Mouse (Mus musculus) spleen, postnatal 36 days (tissue): ENCODE results near the gene Mss51.

Experiments
- DNase-seq, 2 experiments: peaks; one replicate each; pipeline ENCODE4 v3.0.0; 2022; ENCODE audit warnings: low spot score in 2 of 2, mixed read lengths in 1 of 2

Gene Mss51

DNA sequence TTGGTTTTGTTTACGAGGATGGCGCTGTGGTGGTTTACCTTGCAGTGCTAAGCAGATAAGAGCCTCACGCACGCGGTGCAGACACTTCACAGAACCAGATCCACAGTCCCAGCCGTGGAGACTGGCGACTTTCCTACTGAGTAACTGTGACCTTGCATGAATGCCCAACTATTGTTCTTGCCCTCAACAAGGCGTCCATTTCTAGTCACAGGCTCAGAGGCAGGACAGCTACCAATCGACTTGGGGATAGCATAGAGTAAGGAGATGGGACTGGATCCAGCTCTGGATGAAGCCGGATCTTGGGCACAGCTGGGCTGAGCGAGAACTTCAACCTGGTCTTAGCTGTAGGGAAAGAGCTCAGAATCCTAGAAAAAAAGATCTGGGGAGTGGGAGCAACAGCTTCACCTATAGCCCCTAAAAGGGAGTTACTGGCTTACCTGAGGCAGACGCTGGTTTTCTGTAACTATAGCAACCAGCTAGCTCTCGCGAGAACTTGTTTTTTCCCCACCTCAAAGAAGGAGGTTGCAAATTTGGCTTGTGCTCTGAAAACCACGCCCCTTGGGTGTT lies 44.9 kb downstream of the Mss51 start, which contains the start of gene Cfap70:
TSS of gene Cfap70 (minus strand) at position 462 of the 567 bp plus-strand sequence.
- peak; percentile 43 to 61 for DNase-seq

DNA sequence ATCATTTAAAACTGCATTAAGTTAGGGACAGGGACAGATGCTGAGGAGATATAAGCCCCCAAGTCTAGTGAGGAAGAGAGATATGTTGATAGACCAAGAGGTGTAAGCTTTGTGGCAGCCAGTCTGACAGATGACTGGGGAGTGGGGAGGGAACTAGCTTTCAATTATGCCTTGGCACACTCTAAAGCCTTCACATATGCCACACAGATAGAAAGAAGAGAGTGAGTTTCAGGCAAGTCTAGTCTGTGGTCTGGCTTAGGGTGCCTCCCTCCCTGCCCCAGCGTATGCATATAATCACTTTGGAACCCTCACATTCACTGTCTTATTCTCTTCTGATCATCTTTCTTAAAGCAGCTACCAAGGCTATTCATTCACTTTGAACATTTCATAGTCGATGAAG lies 45.4 kb downstream of the Mss51 start:
- no peak for DNase-seq

DNA sequence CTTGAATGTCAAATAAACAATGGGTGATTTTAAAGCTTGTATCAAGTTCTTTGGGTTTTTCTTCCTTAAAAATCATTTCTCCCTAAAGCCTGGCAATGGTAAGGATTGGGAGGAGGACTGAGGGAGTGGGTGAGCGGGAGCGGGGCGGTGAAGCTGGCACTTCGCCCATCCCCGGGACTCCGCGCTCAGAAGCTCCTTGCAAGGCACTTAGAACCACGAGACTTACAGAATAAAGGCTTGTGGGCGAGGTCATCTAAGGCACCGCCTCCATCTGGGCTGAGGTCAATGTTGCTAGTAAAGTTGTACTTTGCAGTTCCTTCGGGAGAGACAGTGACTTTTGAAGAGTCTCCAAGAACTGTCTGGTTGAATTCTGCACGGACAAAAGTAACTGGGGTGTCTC lies 49.5 kb downstream of the Mss51 start:
- DNase-seq = no peak

- DNase-seq = no peak
These were observed 54.4 kb downstream of the Mss51 start for GRCm38 (mm10) chr14:20442252-20442651.

DNA sequence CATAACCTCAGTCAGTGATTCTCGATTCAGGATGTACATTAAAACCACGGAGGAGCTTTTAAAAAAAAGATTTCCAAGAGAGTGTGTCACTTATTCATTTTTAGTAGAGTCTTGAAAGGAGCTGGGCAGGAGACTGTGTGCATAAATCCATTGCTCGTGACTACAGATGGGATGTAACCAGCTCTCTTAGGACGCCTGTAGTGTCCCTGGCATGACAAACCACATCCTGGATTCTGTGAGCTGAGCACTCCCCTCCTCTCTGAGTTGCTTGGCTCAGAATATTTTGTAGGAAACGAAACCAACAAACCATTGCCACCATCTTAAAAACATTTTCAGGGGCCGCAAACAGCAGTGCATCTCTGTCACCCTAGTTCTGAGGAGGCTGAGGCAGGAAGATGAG lies 59.7 kb downstream of the Mss51 start:
- no peak for DNase-seq
